Mouse (Mus musculus) myocyte (in vitro differentiated cells): Measurements from ENCODE around the gene Ankrd49. TPM values are rescaled to one million over a fixed set of nuclear protein-coding genes. Genes with fewer than 3 reads are reported as not detected.

Experiments used
- H3K27me3 ChIP-seq: one replicate; pipeline ENCODE4 v1.6.1; 2011; ENCODE audit not compliant: control insufficient read depth, insufficient read depth, insufficient read length
- H3K36me3 ChIP-seq: one replicate; pipeline ENCODE4 v1.6.1; 2011; ENCODE audit not compliant: control insufficient read depth, insufficient read depth
- H3K4me2 ChIP-seq: one replicate; pipeline ENCODE4 v1.6.1; 2011; ENCODE audit warnings: low read depth, control low read depth
- H3K4me3 ChIP-seq: one replicate; pipeline ENCODE4 v1.5.1; 2011; ENCODE audit warnings: mild to moderate bottlenecking, control low read depth, moderate library complexity
- H3K79me2 ChIP-seq: one replicate; pipeline ENCODE4 v1.6.1; 2011; ENCODE audit not compliant: control insufficient read depth, insufficient read depth
- H3ac ChIP-seq: one replicate; pipeline ENCODE4 v1.6.1; 2011; ENCODE audit not compliant: control insufficient read depth, insufficient read length
- CEBPB ChIP-seq: IDR thresholded peaks from 2 replicates; pipeline ENCODE4 v1.6.1; 2011; ENCODE audit warnings: mild to moderate bottlenecking, moderate library complexity; ENCODE audit not compliant: poor library complexity, insufficient read depth, severe bottlenecking
- E2F4 ChIP-seq: IDR thresholded peaks from one replicate; pipeline ENCODE4 v1.6.1; 2011; ENCODE audit warnings: mild to moderate bottlenecking, control low read depth, moderate library complexity; ENCODE audit not compliant: insufficient read depth
- MAX ChIP-seq: IDR thresholded peaks from one replicate; pipeline ENCODE4 v1.6.1; 2011; ENCODE audit warnings: low read depth, mild to moderate bottlenecking, control low read depth
- MYOD1 ChIP-seq, 3 experiments: IDR thresholded peaks; one replicate each; pipeline ENCODE4 v1.6.1; 2011; ENCODE audit warnings: control low read depth in 2 of 3, low read depth in 2 of 3, mild to moderate bottlenecking in 2 of 3, moderate library complexity in 1 of 3; ENCODE audit not compliant: insufficient read length in 2 of 3, control insufficient read depth in 1 of 3
- MYOG ChIP-seq, 3 experiments: IDR thresholded peaks; one replicate each; pipeline ENCODE4 v1.6.1; 2011; ENCODE audit warnings: control low read depth in 2 of 3, low read depth in 2 of 3, mild to moderate bottlenecking in 2 of 3; ENCODE audit not compliant: insufficient read length in 2 of 3, control insufficient read depth in 1 of 3, insufficient read depth in 1 of 3
- POLR2A ChIP-seq: IDR thresholded peaks from one replicate; pipeline ENCODE4 v1.6.1; 2011; ENCODE audit warnings: low read depth, mild to moderate bottlenecking, control low read depth, moderate library complexity; ENCODE audit not compliant: insufficient read length
- POLR2AphosphoS2 ChIP-seq: IDR thresholded peaks from one replicate; pipeline ENCODE4 v1.6.1; 2011; ENCODE audit warnings: low read depth, control low read depth; ENCODE audit not compliant: insufficient read length
- REST ChIP-seq: IDR thresholded peaks from one replicate; pipeline ENCODE4 v1.6.1; 2011; ENCODE audit warnings: mild to moderate bottlenecking, control low read depth, moderate library complexity; ENCODE audit not compliant: insufficient read depth, insufficient read length
- SRF ChIP-seq: IDR thresholded peaks from one replicate; pipeline ENCODE4 v1.6.1; 2011; ENCODE audit warnings: low read depth; ENCODE audit not compliant: control insufficient read depth, insufficient read length
- TCF12 ChIP-seq: IDR thresholded peaks from one replicate; pipeline ENCODE4 v1.6.1; 2011; ENCODE audit warnings: mild to moderate bottlenecking, control low read depth; ENCODE audit not compliant: poor library complexity, insufficient read depth, severe bottlenecking
- TCF3 ChIP-seq: IDR thresholded peaks from one replicate; pipeline ENCODE4 v1.6.1; 2011; ENCODE audit warnings: low read depth, control low read depth; ENCODE audit not compliant: insufficient read length
- USF1 ChIP-seq: IDR thresholded peaks from one replicate; pipeline ENCODE4 v1.6.1; 2011; ENCODE audit warnings: low read depth, mild to moderate bottlenecking, control low read depth, moderate library complexity
- polyA plus RNA-seq: library from polyadenylated mRNA; unstranded; fragments of >200 nt; fragmentation: generic; extraction: Trizol; gene quantifications from one replicate; pipeline ENCODE4 v1.2.1, GENCODE M21; 2012; ENCODE audit warnings: missing spikeins

The Ankrd49 gene
- polyA plus RNA-seq, 1 experiment = 6.0 TPM

- Histone ChIP-seq H3K36me3 (peaks cover 15% of the 10 kb centered on the region), H3K27me3 (no peaks in the 10 kb centered on the region), H3K79me2 (no peaks in the 10 kb centered on the region), H3K4me2 (no peak overlapping the region), H3K4me3 (no peak overlapping the region), H3ac (no peak overlapping the region)
- TF ChIP-seq TCF3 (no peak), REST (no peak)
Measured at GRCm38 (mm10) chr9:14778341-14778740, 6.3 kb downstream of the Ankrd49 start.

GRCm38 (mm10) chr9:14773813-14774212 lies 10.8 kb downstream of the Ankrd49 start:
- Histone ChIP-seq H3K4me3 (no peak overlapping the region), H3K4me2 (no peak overlapping the region), H3K36me3 (no peaks in the 10 kb centered on the region), H3ac (no peak overlapping the region), H3K27me3 (no peaks in the 10 kb centered on the region), H3K79me2 (no peaks in the 10 kb centered on the region)
- TF ChIP-seq POLR2A = no peak
- TF ChIP-seq MAX = no peak
- TF ChIP-seq REST = no peak
- no peak for TF ChIP-seq CEBPB
- TF ChIP-seq SRF = no peak
- TF ChIP-seq USF1 = no peak
- no peak for TF ChIP-seq TCF3
- no peak for TF ChIP-seq E2F4
- TF ChIP-seq TCF12 = no peak
- TF ChIP-seq MYOD1 (IDR thresholded peaks at IDR 0.05; ENCODE audit: control insufficient read depth in 1 of 3, insufficient read length in 2 of 3, low read depth in 2 of 3) = no peak
- TF ChIP-seq POLR2AphosphoS2 = no peak
- TF ChIP-seq MYOG (IDR thresholded peaks at IDR 0.05; ENCODE audit: control insufficient read depth in 1 of 3, insufficient read depth in 1 of 3, insufficient read length in 2 of 3, low read depth in 2 of 3) = no peak

GRCm38 (mm10) chr9:14772074-14772473 lies 12.6 kb downstream of the Ankrd49 start:
- Histone ChIP-seq H3K79me2 (no peaks in the 10 kb centered on the region), H3K4me2 (no peak overlapping the region), H3K36me3 (no peaks in the 10 kb centered on the region), H3K4me3 (no peak overlapping the region), H3ac (no peak overlapping the region), H3K27me3 (no peaks in the 10 kb centered on the region)
- TF ChIP-seq MYOG (IDR thresholded peaks at IDR 0.05; ENCODE audit: control insufficient read depth in 1 of 3, insufficient read depth in 1 of 3, insufficient read length in 2 of 3, low read depth in 2 of 3) (no peak), SRF (no peak), POLR2A (no peak), CEBPB (no peak), USF1 (no peak), E2F4 (no peak), POLR2AphosphoS2 (no peak), MYOD1 (IDR thresholded peaks at IDR 0.05; ENCODE audit: control insufficient read depth in 1 of 3, insufficient read length in 2 of 3, low read depth in 2 of 3) (no peak), TCF3 (no peak), TCF12 (no peak), MAX (no peak), REST (no peak)

GRCm38 (mm10) chr9:14770803-14771471 lies 13.7 kb downstream of the Ankrd49 start, which contains the start of gene 1700012B09Rik:
TSS of gene 1700012B09Rik (minus strand) at chr9:14771030.
- H3K79me2 ChIP-seq = no peaks in the 10 kb centered on the region
- H3K4me3 ChIP-seq = no peak within 1 kb of the TSS
- peak within 1 kb of the TSS; percentile 55 for H3K4me2 ChIP-seq
- H3K27me3 ChIP-seq = no peaks in the 10 kb centered on the region
- TF ChIP-seq POLR2AphosphoS2 (no peak), MYOG (IDR thresholded peaks at IDR 0.05; ENCODE audit: control insufficient read depth in 1 of 3, insufficient read depth in 1 of 3, insufficient read length in 2 of 3, low read depth in 2 of 3) (no peak), CEBPB (no peak), TCF12 (no peak), REST (no peak), E2F4 (no peak), MYOD1 (IDR thresholded peaks at IDR 0.05; ENCODE audit: control insufficient read depth in 1 of 3, insufficient read length in 2 of 3, low read depth in 2 of 3) (no peak), MAX (no peak), SRF (no peak), POLR2A (no peak), USF1 (no peak), TCF3 (no peak)
- H3K36me3 ChIP-seq = no peaks in the 10 kb centered on the region
- H3ac ChIP-seq = no peak within 1 kb of the TSS

- Histone ChIP-seq H3K27me3 (no peaks in the 10 kb centered on the region), H3K4me2 (no peak overlapping the region), H3K4me3 (no peak overlapping the region), H3ac (no peak overlapping the region), H3K36me3 (no peaks in the 10 kb centered on the region), H3K79me2 (no peaks in the 10 kb centered on the region)
- TF ChIP-seq MAX = no peak
- no peak for TF ChIP-seq CEBPB
- no peak for TF ChIP-seq SRF
- TF ChIP-seq USF1 = no peak
- TF ChIP-seq MYOD1 (IDR thresholded peaks at IDR 0.05; ENCODE audit: control insufficient read depth in 1 of 3, insufficient read length in 2 of 3, low read depth in 2 of 3) = no peak
- TF ChIP-seq POLR2A = no peak
- no peak for TF ChIP-seq TCF12
- TF ChIP-seq REST = no peak
Measured at GRCm38 (mm10) chr9:14769811-14770210, 14.8 kb downstream of the Ankrd49 start.
